Mouse (Mus musculus): ENCODE data around the gene Fubp3. TPM values are rescaled to one million over a fixed set of nuclear protein-coding genes. Genes with fewer than 3 reads are reported as not detected.

Gene Fubp3
- polyA plus RNA-seq, 1 experiment, result 14.0 TPM

DNA sequence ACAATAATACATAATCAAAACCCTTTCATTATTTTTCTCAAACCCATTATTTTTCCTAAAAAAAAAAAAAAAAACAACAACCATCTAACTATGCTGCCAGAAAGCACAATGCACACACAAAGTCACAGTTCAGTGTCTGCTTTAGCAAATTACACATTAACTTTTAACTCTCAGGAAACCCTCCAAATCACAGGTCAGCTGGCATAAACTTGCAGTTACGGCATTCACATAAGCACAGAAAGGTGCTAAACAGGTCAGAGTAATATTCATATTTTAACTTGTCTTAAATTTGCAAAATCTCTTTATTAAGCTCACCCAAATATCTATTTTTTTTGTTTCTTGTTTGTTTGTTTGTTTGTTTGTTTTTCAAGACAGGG lies 91.3 kb downstream of the Fubp3 start:
- 92% methylated on average over 1 of the region's 1 CpGs for WGBS
- Histone ChIP-seq H3K27ac (ENCODE audit: insufficient read depth, low read length) (no peak overlapping the region), H3K4me3 (ENCODE audit: extremely low read depth, insufficient read depth, insufficient read length) (no peak overlapping the region), H3K36me3 (ENCODE audit: control insufficient read depth, insufficient read depth, low read length) (no peaks in the 10 kb centered on the region), H3K4me1 (ENCODE audit: control insufficient read depth, insufficient read depth, insufficient read length) (no peaks in the 10 kb centered on the region), H3K27me3 (ENCODE audit: control insufficient read depth, insufficient read depth, low read length) (no peaks in the 10 kb centered on the region)
- TF ChIP-seq CTCF (IDR thresholded peaks at IDR 0.05; ENCODE audit: extremely low read depth, insufficient read depth, insufficient read length, insufficient replicate concordance) (no peak), POLR2A (IDR thresholded peaks at IDR 0.05; ENCODE audit: low read depth, low read length) (no peak)
- DNase-seq (ENCODE audit: low read depth in 1 of 2, low spot score in 2 of 2), result no peak

Other genes with a start within 250 kb of the Fubp3 start
- 17.5 and 18.9 TPM in 2 replicates for gene Ass1, start 102.4 kb upstream of the Fubp3 start, polyA plus RNA-seq (2012; rRNA removed)
- gene Prdm12, start 67.4 kb downstream of the Fubp3 start, polyA plus RNA-seq (2012; rRNA removed), result not detected in 2 replicates
- 8.2 and 9.1 TPM in 2 replicates for gene Exosc2, start 98.1 kb downstream of the Fubp3 start, polyA plus RNA-seq (2012; rRNA removed)
- gene Abl1, start 115.7 kb downstream of the Fubp3 start, polyA plus RNA-seq (2012; rRNA removed), result 43.4 and 49.7 TPM in 2 replicates
- 0.93 and 1.1 TPM in 2 replicates for gene Qrfp, start 237.9 kb downstream of the Fubp3 start, polyA plus RNA-seq (2012; rRNA removed)

Data from spleen, adult 2 months (tissue).